Mouse (Mus musculus) limb, embryonic 14.5 days (tissue): ENCODE measurements around the gene Zranb2. TPM values are rescaled to one million over a fixed set of nuclear protein-coding genes. Genes with fewer than 3 reads are reported as not detected.

Experiments used
- ATAC-seq: fragments of 200-750 bp; cut with Nextera tagmentation; 2 replicates; pipeline ENCODE4 v1.8.0; 2017; ENCODE audit warnings: low read depth, moderate number of reproducible peaks, moderate TSS enrichment; ENCODE audit not compliant: low FRiP score
- DNase-seq: peaks from one replicate; pipeline ENCODE4 v3.0.0-alpha.2; 2015; ENCODE audit warnings: low spot score
- H3K27ac ChIP-seq: fragments of 300-500 bp; sonication (generic); replicated peaks from 2 replicates; pipeline ENCODE4 v1.5.1; 2014; ENCODE audit warnings: low read depth, mild to moderate bottlenecking, low read length, moderate library complexity, mixed read lengths
- H3K27me3 ChIP-seq: fragments of 300-500 bp; sonication (generic); 2 replicates; pipeline ENCODE4 v1.6.1; 2014; ENCODE audit warnings: low read length, mixed read lengths; ENCODE audit not compliant: control insufficient read depth, insufficient read depth
- H3K36me3 ChIP-seq: fragments of 300-500 bp; sonication (generic); 2 replicates; pipeline ENCODE4 v1.6.1; 2014; ENCODE audit warnings: mild to moderate bottlenecking, low read length, moderate library complexity, mixed read lengths; ENCODE audit not compliant: control insufficient read depth, insufficient read depth
- H3K4me1 ChIP-seq: fragments of 300-500 bp; sonication (generic); 2 replicates; pipeline ENCODE4 v1.6.1; 2014; ENCODE audit warnings: antibody characterized with exemption, low read length, mixed read lengths; ENCODE audit not compliant: control insufficient read depth, insufficient read depth
- H3K4me2 ChIP-seq: fragments of 300-500 bp; sonication (generic); replicated peaks from 2 replicates; pipeline ENCODE4 v1.6.1; 2014; ENCODE audit warnings: low read depth, mild to moderate bottlenecking, low read length, moderate library complexity; ENCODE audit not compliant: severe bottlenecking
- H3K4me3 ChIP-seq: fragments of 300-500 bp; sonication (generic); replicated peaks from 2 replicates; pipeline ENCODE4 v1.5.1; 2014; ENCODE audit warnings: low read length
- H3K9ac ChIP-seq: fragments of 300-500 bp; sonication (generic); 2 replicates; pipeline ENCODE4 v1.6.1; 2014; ENCODE audit warnings: mild to moderate bottlenecking, low read depth, low read length, moderate library complexity; ENCODE audit not compliant: severe bottlenecking
- H3K9me3 ChIP-seq: fragments of 300-500 bp; sonication (generic); 2 replicates; pipeline ENCODE4 v1.6.1; 2016; ENCODE audit warnings: low read length; ENCODE audit not compliant: control insufficient read depth
- POLR2A ChIP-seq: fragments of 200-500 bp; IDR thresholded peaks from 2 replicates; pipeline ENCODE4 v1.8.0; 2012; ENCODE audit warnings: inconsistent platforms, mild to moderate bottlenecking, moderate library complexity, borderline replicate concordance; ENCODE audit not compliant: insufficient read depth, insufficient read length; ENCODE audit errors: extremely low read depth
- WGBS: fragments of 180-500 bp; shearing (Covaris S2); extraction: QIAGEN DNeasy Blood & Tissue Kit; methylation state at CpG from one replicate; pipeline ENCODE4 v1.1.7; 2014; 5-methylcytosine and 5-hydroxymethylcytosine counted together
- polyA plus RNA-seq, 2 experiments: library from polyadenylated mRNA; depleted of rRNA in 1 of 2; stranded (reverse) in 1 of 2; unstranded in 1 of 2; fragments of >200 nt; fragmentation: Nextera tagmentation in 1 of 2; extraction: Ambion mirVana in 1 of 2; gene quantifications; 2 replicates each; pipeline versions ENCODE4 v1.2.1 to v1.2.3; 2012 to 2014

Gene Zranb2
- polyA plus RNA-seq, 2 experiments: 97.7 to 105 TPM

GRCm38 (mm10) chr3:157572011-157572410, 38.1 kb downstream of the Zranb2 start:
- H3K27me3 ChIP-seq: peaks cover 25% of the 10 kb centered on the region
- ATAC-seq: no peak
- no peak for TF ChIP-seq POLR2A

GRCm38 (mm10) chr3:157575441-157576342, 41.7 kb downstream of the Zranb2 start:
- TF ChIP-seq POLR2A: no peak
- Histone ChIP-seq H3K27ac (no peak overlapping the region), H3K4me1 (no peaks in the 10 kb centered on the region), H3K4me2 (no peak overlapping the region), H3K4me3 (no peak overlapping the region), H3K27me3 (0 out of 2 replicates have a peak, but pooled peaks cover 3% of the 10 kb centered on the region), H3K36me3 (no peaks in the 10 kb centered on the region), H3K9me3 (no peaks in the 10 kb centered on the region), H3K9ac (no peak overlapping the region)
- peak; percentile 44 for ATAC-seq
- WGBS: 71% methylated on average over 9 of the region's 9 CpGs
- peak; percentile 53 for DNase-seq

More at GRCm38 (mm10) chr3:157572011-157572410, 38.1 kb downstream of the Zranb2 start:
- no peak overlapping the region for H3K4me2 ChIP-seq
- no peak overlapping the region for H3K27ac ChIP-seq
- no peak for DNase-seq
- H3K9me3 ChIP-seq: no peaks in the 10 kb centered on the region
- WGBS: 80% methylated on average over 6 of the region's 6 CpGs
- H3K9ac ChIP-seq: no peak overlapping the region
- H3K4me1 ChIP-seq: peaks cover 7% of the 10 kb centered on the region; the same call in 1 of the 2 replicates
- H3K36me3 ChIP-seq: no peaks in the 10 kb centered on the region
- no peak overlapping the region for H3K4me3 ChIP-seq

- no peak overlapping the region for H3K4me2 ChIP-seq
- no peaks in the 10 kb centered on the region for H3K4me1 ChIP-seq
- no peaks in the 10 kb centered on the region for H3K36me3 ChIP-seq
- 0 out of 2 replicates have a peak, but pooled peaks cover 3% of the 10 kb centered on the region for H3K27me3 ChIP-seq
- no peak for TF ChIP-seq POLR2A
- H3K9ac ChIP-seq: no peak overlapping the region
- H3K4me3 ChIP-seq: no peak overlapping the region
- ATAC-seq: no peak
- DNase-seq: no peak
- no peak overlapping the region for H3K27ac ChIP-seq
- H3K9me3 ChIP-seq: no peaks in the 10 kb centered on the region
- 59% methylated on average over 1 of the region's 1 CpGs for WGBS
These were observed 42.4 kb downstream of the Zranb2 start for GRCm38 (mm10) chr3:157576343-157576722.

GRCm38 (mm10) chr3:157576862-157577261, 42.9 kb downstream of the Zranb2 start:
- DNase-seq (no peak), ATAC-seq (no peak)
- H3K4me3 ChIP-seq: no peak overlapping the region
- no peak for TF ChIP-seq POLR2A
- no peaks in the 10 kb centered on the region for H3K36me3 ChIP-seq
- H3K4me2 ChIP-seq: no peak overlapping the region
- 0 out of 2 replicates have a peak, but pooled peaks cover 3% of the 10 kb centered on the region for H3K27me3 ChIP-seq
- H3K9ac ChIP-seq: no peak overlapping the region
- no peaks in the 10 kb centered on the region for H3K4me1 ChIP-seq
- 73% methylated on average over 1 of the region's 1 CpGs for WGBS
- no peaks in the 10 kb centered on the region for H3K9me3 ChIP-seq
- no peak overlapping the region for H3K27ac ChIP-seq

- 85% methylated on average over 5 of the region's 5 CpGs for WGBS
- H3K4me3 ChIP-seq: no peak overlapping the region
- ATAC-seq (no peak), DNase-seq (no peak)
- no peaks in the 10 kb centered on the region for H3K27me3 ChIP-seq
- H3K9me3 ChIP-seq: no peaks in the 10 kb centered on the region
- no peak overlapping the region for H3K9ac ChIP-seq
- H3K4me1 ChIP-seq: peaks cover 6% of the 10 kb centered on the region
- no peaks in the 10 kb centered on the region for H3K36me3 ChIP-seq
- TF ChIP-seq POLR2A: no peak
- H3K27ac ChIP-seq: no peak overlapping the region
- no peak overlapping the region for H3K4me2 ChIP-seq
These were observed 44.7 kb downstream of the Zranb2 start for GRCm38 (mm10) chr3:157578469-157579170.
